Mouse (Mus musculus): ENCODE data around the gene Sorl1.

Sorl1 gene

GRCm38 (mm10) chr9:42137578-42137977 lies 13.5 kb upstream of the Sorl1 start:
- no peak for TF ChIP-seq GATA4 (IDR thresholded peaks at IDR 0.05; ENCODE audit: insufficient replicate concordance, low read length)

- TF ChIP-seq GATA4 (IDR thresholded peaks at IDR 0.05; ENCODE audit: insufficient replicate concordance, low read length), result no peak
Measured at GRCm38 (mm10) chr9:42130793-42131760, 7.0 kb upstream of the Sorl1 start.

- TF ChIP-seq GATA4 (IDR thresholded peaks at IDR 0.05; ENCODE audit: insufficient replicate concordance, low read length), result no peak
Measured at GRCm38 (mm10) chr9:42127983-42128382, 3.9 kb upstream of the Sorl1 start.

- no peak for TF ChIP-seq GATA4 (IDR thresholded peaks at IDR 0.05; ENCODE audit: insufficient replicate concordance, low read length)
Measured at GRCm38 (mm10) chr9:42125262-42125982, 1.3 kb upstream of the Sorl1 start.

DNA sequence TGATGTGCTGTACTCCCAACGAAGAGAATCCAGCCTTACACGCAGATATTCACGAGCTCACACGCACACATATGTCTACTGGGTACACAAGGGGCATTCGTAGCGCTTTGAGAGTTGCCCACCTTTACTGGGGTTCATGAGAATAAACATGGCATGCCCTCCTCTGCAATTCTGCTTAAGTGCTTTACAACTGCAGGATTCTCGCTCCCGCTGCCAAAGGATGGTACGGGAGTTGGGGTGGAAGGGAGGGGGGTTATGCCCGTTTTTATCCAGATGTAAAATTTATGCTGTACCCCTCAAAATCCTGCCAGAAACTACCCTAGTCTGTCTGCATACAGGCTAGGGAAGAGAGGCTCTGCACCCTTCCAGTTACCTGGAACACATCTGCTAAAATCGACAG lies 893 bp downstream of the Sorl1 start:
- TF ChIP-seq GATA4 (IDR thresholded peaks at IDR 0.05; ENCODE audit: insufficient replicate concordance, low read length), result no peak

GRCm38 (mm10) chr9:42122441-42122840 lies 1.7 kb downstream of the Sorl1 start:
- no peak for TF ChIP-seq GATA4 (IDR thresholded peaks at IDR 0.05; ENCODE audit: insufficient replicate concordance, low read length)

GRCm38 (mm10) chr9:42121631-42122354 lies 2.3 kb downstream of the Sorl1 start:
- TF ChIP-seq GATA4 (IDR thresholded peaks at IDR 0.05; ENCODE audit: insufficient replicate concordance, low read length), result no peak

- TF ChIP-seq GATA4 (IDR thresholded peaks at IDR 0.05; ENCODE audit: insufficient replicate concordance, low read length), result no peak
Measured at GRCm38 (mm10) chr9:42116418-42117056, 7.6 kb downstream of the Sorl1 start.

GRCm38 (mm10) chr9:42115078-42115477 lies 9.0 kb downstream of the Sorl1 start:
- no peak for TF ChIP-seq GATA4 (IDR thresholded peaks at IDR 0.05; ENCODE audit: insufficient replicate concordance, low read length)

DNA sequence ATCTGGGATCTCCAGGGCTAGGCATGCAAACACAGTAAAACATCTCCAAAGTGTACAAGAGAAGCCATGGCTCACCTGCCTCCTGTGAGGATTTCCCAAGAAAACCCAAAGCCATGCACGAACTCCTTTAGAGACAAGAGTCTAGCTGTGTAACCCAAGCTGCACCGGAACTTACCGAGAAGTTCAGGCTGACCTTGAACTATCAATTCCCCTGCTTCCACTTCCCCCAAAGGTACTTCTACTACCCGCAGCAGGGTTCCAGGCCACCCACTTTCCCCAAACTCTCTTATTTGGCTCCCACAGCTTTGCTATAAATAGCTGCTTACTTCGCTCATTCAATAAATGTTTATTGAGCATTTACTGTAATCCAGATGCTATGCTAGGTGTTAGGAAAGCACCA lies 10.8 kb downstream of the Sorl1 start:
- TF ChIP-seq GATA4 (IDR thresholded peaks at IDR 0.05; ENCODE audit: insufficient replicate concordance, low read length), result no peak

- no peak for TF ChIP-seq GATA4 (IDR thresholded peaks at IDR 0.05; ENCODE audit: insufficient replicate concordance, low read length)
Measured at GRCm38 (mm10) chr9:42112691-42113090, 11.4 kb downstream of the Sorl1 start.

- TF ChIP-seq GATA4 (IDR thresholded peaks at IDR 0.05; ENCODE audit: insufficient replicate concordance, low read length), result no peak
Measured at GRCm38 (mm10) chr9:42111256-42111655, 12.8 kb downstream of the Sorl1 start.

- no peak for TF ChIP-seq GATA4 (IDR thresholded peaks at IDR 0.05; ENCODE audit: insufficient replicate concordance, low read length)
Measured at GRCm38 (mm10) chr9:42109837-42110451, 14.2 kb downstream of the Sorl1 start.

GRCm38 (mm10) chr9:42109131-42109530 lies 15.0 kb downstream of the Sorl1 start:
- TF ChIP-seq GATA4 (IDR thresholded peaks at IDR 0.05; ENCODE audit: insufficient replicate concordance, low read length), result no peak

All from liver, adult (tissue).